Mouse (Mus musculus) thymus, adult 2 months (tissue): ENCODE measurements around the gene Dync1i2. TPM values are rescaled to one million over a fixed set of nuclear protein-coding genes. Genes with fewer than 3 reads are reported as not detected.

Source experiments
- DNase-seq: peaks from one replicate; pipeline ENCODE4 v3.0.0; 2021
- H3K27ac ChIP-seq: fragments of 200-500 bp; 2 replicates; pipeline ENCODE4 v1.5.1; 2012; ENCODE audit warnings: low read length, control low read depth; ENCODE audit not compliant: control insufficient read depth, insufficient read depth
- H3K27me3 ChIP-seq: fragments of 200-500 bp; 2 replicates; pipeline ENCODE4 v1.6.1; 2012; ENCODE audit warnings: mild to moderate bottlenecking, low read length, moderate library complexity, mixed read lengths; ENCODE audit not compliant: control insufficient read depth, insufficient read depth
- H3K36me3 ChIP-seq: fragments of 200-500 bp; 2 replicates; pipeline ENCODE4 v1.6.1; 2012; ENCODE audit warnings: mild to moderate bottlenecking, low read length, moderate library complexity; ENCODE audit not compliant: control insufficient read depth, insufficient read depth
- H3K4me1 ChIP-seq: fragments of 200-500 bp; replicated peaks from 2 replicates; pipeline ENCODE4 v1.6.1; 2012; ENCODE audit warnings: low read length; ENCODE audit not compliant: control insufficient read depth, insufficient read depth
- H3K4me3 ChIP-seq: fragments of 200-500 bp; 2 replicates; pipeline ENCODE4 v1.5.1; 2012; ENCODE audit warnings: mild to moderate bottlenecking, low read length, control low read depth, moderate library complexity; ENCODE audit not compliant: control insufficient read depth, insufficient read depth
- CTCF ChIP-seq: fragments of 200-500 bp; IDR thresholded peaks from 2 replicates; pipeline ENCODE4 v1.5.1; 2012; ENCODE audit warnings: mild to moderate bottlenecking, control low read depth, low read length, moderate library complexity, borderline replicate concordance; ENCODE audit not compliant: control insufficient read depth, poor library complexity, insufficient read depth; ENCODE audit errors: extremely low read depth
- POLR2A ChIP-seq: fragments of 200-500 bp; IDR thresholded peaks from 2 replicates; pipeline ENCODE4 v1.6.1; 2012; ENCODE audit warnings: mild to moderate bottlenecking, low read length, control low read depth, moderate library complexity; ENCODE audit not compliant: control insufficient read depth, poor library complexity, insufficient read depth; ENCODE audit errors: extremely low read depth
- WGBS: fragments of 180-500 bp; shearing (Covaris S2); methylation state at CpG from one replicate; pipeline ENCODE4 v1.1.7; 2018; 5-methylcytosine and 5-hydroxymethylcytosine counted together
- polyA plus RNA-seq: library from polyadenylated mRNA; depleted of rRNA; stranded (reverse); fragments of >200 nt; gene quantifications from 2 replicates; pipeline ENCODE4 v1.2.3, GENCODE M21; 2012

The Dync1i2 gene
- polyA plus RNA-seq, 1 experiment: 26.2 TPM

DNA sequence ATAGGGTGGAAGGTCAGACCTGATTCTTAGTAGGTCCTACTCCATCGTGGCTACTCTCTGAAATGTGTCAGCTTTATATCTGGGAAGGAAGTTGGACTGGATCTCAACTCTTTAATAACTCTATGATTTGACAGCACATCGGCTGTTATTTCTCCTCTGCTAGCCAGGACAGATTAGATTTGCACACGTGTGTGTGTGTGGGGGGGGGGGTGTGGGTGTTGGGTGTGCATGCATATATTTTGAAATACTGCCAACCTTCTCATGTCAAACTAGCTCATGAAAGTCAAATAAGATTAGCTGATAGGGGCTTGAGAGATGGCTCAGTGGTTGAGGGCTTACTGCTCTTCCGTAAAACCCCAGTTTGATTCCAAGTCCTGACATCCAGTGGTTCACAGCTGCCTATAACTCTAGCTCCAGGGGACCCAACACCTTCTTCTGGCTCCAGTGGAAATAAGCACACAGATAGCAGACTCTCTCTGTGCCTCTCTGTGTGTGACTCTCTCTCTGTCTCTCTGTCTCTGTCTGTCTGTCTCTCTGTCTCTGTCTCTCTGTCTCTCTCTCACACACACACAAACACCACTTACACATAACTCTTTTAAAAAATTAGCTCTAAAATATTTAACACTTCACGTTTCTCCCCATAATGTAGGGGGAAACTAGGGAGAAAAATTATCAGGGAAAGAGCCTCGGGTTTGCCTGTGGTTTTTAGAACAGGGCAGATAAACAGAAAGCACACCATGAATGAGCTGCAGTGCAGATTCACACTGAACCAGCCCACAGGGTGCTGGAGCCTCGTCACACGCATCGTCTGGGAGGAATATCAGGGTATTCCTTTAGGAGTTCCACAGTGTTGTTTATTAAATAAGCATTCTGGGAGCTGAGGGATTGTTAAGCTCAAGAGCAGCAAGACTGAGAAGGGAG is 34.9 kb upstream of the Dync1i2 start:
- H3K27ac ChIP-seq: no peak overlapping the region
- DNase-seq: no peak
- no peak for TF ChIP-seq CTCF
- no peak for TF ChIP-seq POLR2A
- no peaks in the 10 kb centered on the region for H3K36me3 ChIP-seq
- no peaks in the 10 kb centered on the region; the same call in 1 of the 2 replicates for H3K4me1 ChIP-seq
- 53% methylated on average over 9 of the region's 9 CpGs for WGBS
- H3K4me3 ChIP-seq: no peak overlapping the region
- 0 out of 2 replicates have a peak, but pooled peaks cover 2% of the 10 kb centered on the region for H3K27me3 ChIP-seq

DNA sequence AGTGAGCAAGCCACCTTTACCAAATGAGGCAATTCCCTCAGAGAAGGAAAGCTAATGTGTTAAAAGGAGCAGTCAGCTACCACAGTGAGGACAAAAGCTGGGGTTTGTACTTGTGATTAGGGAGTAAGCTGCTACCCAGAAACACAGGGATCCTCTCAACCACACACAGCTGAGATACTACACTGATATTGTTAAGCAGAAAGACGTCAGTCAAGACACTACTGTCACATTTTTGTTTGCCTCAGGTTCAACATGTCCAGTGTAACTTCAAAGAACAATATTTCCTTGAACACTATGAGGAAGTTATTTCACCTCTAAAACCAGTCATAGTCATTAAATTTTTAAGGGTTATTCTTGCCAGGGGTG is 34.3 kb upstream of the Dync1i2 start:
- H3K4me3 ChIP-seq: no peak overlapping the region
- H3K36me3 ChIP-seq: no peaks in the 10 kb centered on the region
- no peak for TF ChIP-seq POLR2A
- TF ChIP-seq CTCF: no peak
- no peaks in the 10 kb centered on the region; the same call in 1 of the 2 replicates for H3K4me1 ChIP-seq
- DNase-seq: no peak
- no peak overlapping the region for H3K27ac ChIP-seq
- H3K27me3 ChIP-seq: peaks cover 2% of the 10 kb centered on the region; the same call in 1 of the 2 replicates
- WGBS: 78% methylated on average over 1 of the region's 1 CpGs

DNA sequence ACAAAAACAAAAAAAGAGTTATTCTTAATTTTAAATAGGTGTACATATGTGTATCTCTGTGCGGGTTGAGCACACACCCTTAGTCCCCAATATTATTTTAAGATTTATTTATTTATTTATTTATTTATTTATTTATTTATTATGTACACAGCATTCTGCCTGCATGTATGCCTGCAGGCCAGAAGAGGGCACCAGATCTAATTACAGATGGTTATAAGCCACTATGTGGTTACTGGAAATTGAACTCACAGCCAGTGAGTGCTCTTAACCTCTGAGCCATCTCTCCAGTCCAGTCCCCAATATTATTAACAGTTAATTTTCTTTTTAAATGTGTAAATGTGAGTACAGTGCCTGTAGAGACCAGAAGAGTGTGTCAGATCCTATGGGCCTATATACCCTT is 33.7 kb upstream of the Dync1i2 start:
- no peak for DNase-seq
- peaks cover 2% of the 10 kb centered on the region; the same call in 1 of the 2 replicates for H3K27me3 ChIP-seq
- TF ChIP-seq POLR2A (no peak), CTCF (no peak)
- no peaks in the 10 kb centered on the region; the same call in 1 of the 2 replicates for H3K4me1 ChIP-seq
- no peak overlapping the region for H3K27ac ChIP-seq
- WGBS: 95% methylated on average over 1 of the region's 1 CpGs
- H3K36me3 ChIP-seq: no peaks in the 10 kb centered on the region
- H3K4me3 ChIP-seq: no peak overlapping the region

DNA sequence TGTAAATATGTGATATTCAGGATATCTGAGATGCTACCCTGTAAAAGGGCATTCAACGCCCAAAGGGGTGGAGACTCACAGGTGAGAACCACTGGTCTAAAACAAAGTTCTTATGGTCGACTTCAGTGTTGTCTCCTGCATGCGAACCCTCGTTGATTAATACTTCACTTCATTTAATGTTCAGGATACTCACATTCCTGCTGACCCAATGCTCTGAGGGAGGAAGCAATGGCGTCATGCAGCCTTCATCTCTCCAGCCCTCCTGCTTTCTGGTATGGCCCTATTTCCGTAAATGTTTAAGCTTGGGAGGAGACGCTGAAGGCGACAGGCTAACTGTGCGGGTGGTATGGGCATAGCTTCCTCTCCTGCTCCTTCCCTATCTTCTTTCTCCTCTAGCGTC is 31.8 kb upstream of the Dync1i2 start:
- DNase-seq: no peak
- 96% methylated on average over 10 of the region's 10 CpGs for WGBS
- Histone ChIP-seq H3K27ac (no peak overlapping the region), H3K36me3 (no peaks in the 10 kb centered on the region), H3K27me3 (peaks cover 2% of the 10 kb centered on the region; the same call in 1 of the 2 replicates), H3K4me3 (no peak overlapping the region), H3K4me1 (no peaks in the 10 kb centered on the region; the same call in 1 of the 2 replicates)
- TF ChIP-seq CTCF: no peak
- no peak for TF ChIP-seq POLR2A

DNA sequence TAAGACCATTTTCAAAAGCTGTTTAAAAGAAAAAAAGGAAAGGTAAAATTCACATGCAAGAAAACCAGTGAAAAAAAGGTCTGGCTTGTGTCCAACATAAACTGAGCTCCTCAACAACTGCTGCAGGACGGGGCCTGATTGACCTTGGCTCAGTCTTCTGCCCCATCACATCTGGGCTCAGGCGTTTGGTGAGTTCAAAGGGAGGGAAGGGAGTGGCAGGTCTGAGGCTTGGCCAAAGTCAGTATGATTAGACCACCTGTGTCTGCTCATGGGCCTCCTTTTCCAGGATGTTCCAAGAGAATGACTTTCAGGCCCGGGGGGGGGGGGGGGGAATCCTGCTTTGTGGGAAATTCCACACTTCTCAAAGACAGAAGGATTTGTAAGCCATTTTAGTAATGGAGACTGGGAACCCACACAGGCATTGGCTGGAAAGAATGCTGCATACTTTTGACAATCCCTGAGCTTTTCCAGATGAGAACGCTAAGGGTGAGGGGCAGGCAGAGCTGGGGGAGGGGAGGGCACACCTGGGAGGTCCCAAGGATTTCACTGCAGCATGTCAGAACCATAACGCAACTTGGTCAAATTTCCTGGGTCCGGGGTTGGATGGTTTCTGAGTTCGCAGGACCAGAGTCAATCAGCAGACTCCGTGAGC is 30.8 kb upstream of the Dync1i2 start:
- no peak for TF ChIP-seq CTCF
- no peak for TF ChIP-seq POLR2A
- no peaks in the 10 kb centered on the region for H3K36me3 ChIP-seq
- no peak overlapping the region for H3K4me3 ChIP-seq
- no peak overlapping the region for H3K27ac ChIP-seq
- 80% methylated on average over 8 of the region's 8 CpGs for WGBS
- H3K27me3 ChIP-seq: peaks cover 2% of the 10 kb centered on the region; the same call in 1 of the 2 replicates
- H3K4me1 ChIP-seq: no peaks in the 10 kb centered on the region; the same call in 1 of the 2 replicates
- no peak for DNase-seq

DNA sequence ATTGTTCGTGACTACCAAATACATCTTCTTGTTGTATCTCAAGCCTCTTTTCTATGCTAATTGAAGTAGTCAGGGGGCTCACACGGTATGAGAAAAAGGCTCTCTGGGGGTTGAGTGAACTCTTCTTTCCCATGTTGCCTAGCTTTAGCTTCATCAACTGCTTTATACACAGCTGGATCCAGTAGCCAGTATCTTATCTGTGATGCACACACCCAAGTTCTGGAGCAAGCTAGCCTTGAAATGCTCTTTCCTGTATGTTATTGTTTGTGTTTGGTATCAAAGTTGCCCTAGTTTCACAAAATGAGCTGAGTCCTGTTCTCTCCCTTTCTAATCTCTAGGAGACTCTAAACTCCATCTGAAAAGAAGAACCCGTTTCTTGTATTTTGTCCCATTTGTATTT is 23.6 kb upstream of the Dync1i2 start:
- Histone ChIP-seq H3K27ac (no peak overlapping the region), H3K36me3 (no peaks in the 10 kb centered on the region), H3K27me3 (no peaks in the 10 kb centered on the region), H3K4me3 (no peak overlapping the region), H3K4me1 (no peaks in the 10 kb centered on the region)
- TF ChIP-seq POLR2A: no peak
- no peak for TF ChIP-seq CTCF
- WGBS: 88% methylated on average over 3 of the region's 3 CpGs
- no peak for DNase-seq
